Mouse (Mus musculus) lung, postnatal 0 days (tissue): ENCODE data around the gene Naa10.

Source experiments
- CTCF ChIP-seq: IDR thresholded peaks from 2 replicates; pipeline ENCODE4 v1.5.1; 2016; ENCODE audit warnings: antibody characterized with exemption, mild to moderate bottlenecking
- EP300 ChIP-seq: IDR thresholded peaks from 2 replicates; pipeline ENCODE4 v1.6.1; 2016; ENCODE audit warnings: antibody characterized with exemption, mild to moderate bottlenecking, control low read depth

DNA sequence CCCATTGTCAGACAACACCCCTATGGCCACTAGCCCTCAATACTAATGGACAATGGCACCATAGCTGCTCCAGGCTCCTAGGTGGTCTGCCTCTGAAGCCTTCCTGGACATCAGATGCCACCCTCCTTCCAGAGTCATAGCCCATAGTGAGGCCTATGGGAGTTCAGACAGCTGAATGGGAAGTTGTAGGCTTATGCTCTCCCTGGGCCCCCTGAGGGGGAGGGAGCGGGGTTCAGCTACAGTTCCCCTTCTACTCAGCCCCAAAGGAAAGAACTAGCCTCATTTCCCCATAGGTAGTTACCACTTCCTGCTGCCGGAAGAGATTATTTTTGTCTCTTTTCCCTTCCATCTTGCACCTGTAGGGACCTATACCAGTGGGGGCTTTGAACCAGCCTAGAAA is 10.2 kb downstream of the Naa10 start:
- TF ChIP-seq CTCF (no peak), EP300 (no peak)
